Mouse (Mus musculus) T-cell, adult 2 months (primary cell): ENCODE data around the gene Nlrp9c.
"Not testable (repeated sequence)": the region's sequence is repeated elsewhere in the genome, so short reads cannot be mapped to it uniquely, and the experiment has no call there.

ENCODE experiments used
- DNase-seq: peaks from one replicate; pipeline ENCODE4 v3.0.0; 2022; ENCODE audit warnings: low spot score

Nlrp9c gene

GRCm38 (mm10) chr7:26403600-26403999, at the start of gene Nlrp9c:
Gene Nlrp9c (minus strand): TSS chr7:26403700.
- DNase-seq, result not testable (repeated sequence)

DNA sequence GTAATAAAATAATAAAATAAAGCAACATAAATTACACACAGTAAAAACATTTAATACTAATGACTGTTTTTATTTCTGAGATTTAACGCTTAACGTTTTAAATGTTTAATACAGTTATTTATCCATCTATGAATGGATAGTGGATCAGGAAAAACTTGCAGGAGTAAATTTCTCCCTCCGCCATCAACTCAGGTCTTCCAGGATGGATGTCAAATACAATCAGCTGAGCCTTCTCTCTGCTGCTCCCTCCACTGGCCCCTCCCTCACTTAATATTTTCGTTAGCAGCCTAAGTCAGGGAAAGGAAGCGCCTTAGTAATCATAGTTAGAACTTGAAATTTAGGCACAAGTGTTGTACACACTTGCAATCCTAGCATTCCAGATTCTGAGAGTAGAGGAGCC, 31.3 kb upstream of the Nlrp9c start, which contains the start of gene Nlrp4a:
TSS of gene Nlrp4a (plus strand) at position 301 of the 400 bp plus-strand sequence.
- DNase-seq, result no peak

- DNase-seq, result not testable (repeated sequence)
Observed at GRCm38 (mm10) chr7:26391811-26392210, 11.7 kb downstream of the Nlrp9c start.

GRCm38 (mm10) chr7:26391137-26391536, 12.4 kb downstream of the Nlrp9c start:
- DNase-seq, result not testable (repeated sequence)

GRCm38 (mm10) chr7:26386691-26387090, 16.8 kb downstream of the Nlrp9c start:
- DNase-seq, result not testable (repeated sequence)

DNA sequence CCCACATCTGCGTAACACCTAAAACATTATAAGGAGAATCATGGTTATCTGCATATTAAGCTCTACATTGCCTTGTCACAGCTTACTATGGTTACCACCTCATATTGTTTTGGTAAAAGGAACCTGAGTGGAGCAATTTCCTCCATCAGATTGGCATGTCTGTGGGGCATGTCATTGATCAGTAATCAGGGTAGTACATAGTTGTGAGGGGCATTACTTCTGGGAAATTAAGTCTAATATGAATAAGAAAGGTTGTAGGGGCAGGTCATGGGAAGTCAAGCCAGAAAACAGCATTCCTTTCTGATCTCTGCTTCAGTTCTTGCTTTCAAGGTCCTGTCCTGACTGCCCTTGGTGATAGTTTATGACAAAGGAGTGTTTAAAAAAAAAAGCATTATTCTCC, 22.7 kb downstream of the Nlrp9c start:
- no peak for DNase-seq

DNA sequence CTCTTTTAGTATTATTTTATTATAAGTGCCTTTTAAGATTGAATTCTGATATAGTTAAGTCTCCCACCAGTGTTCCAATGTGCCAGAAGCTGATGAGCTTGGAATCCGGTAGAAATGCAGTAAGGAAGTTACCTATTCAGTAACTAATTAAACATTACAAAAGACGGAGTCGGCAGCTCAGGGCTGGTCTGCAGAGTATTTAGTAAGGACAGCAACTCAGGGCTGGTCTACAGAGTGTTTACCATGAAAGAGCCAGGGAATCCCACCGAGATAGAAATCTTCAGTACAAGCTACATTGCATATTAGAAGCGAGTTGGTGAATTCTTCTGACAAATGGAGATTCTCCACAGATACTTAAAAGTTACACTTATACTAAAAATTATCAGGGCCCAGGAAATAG, 30.3 kb downstream of the Nlrp9c start:
- DNase-seq, result not testable (repeated sequence)

- DNase-seq, result not testable (repeated sequence)
Observed at GRCm38 (mm10) chr7:26356719-26357118, 46.8 kb downstream of the Nlrp9c start.

DNA sequence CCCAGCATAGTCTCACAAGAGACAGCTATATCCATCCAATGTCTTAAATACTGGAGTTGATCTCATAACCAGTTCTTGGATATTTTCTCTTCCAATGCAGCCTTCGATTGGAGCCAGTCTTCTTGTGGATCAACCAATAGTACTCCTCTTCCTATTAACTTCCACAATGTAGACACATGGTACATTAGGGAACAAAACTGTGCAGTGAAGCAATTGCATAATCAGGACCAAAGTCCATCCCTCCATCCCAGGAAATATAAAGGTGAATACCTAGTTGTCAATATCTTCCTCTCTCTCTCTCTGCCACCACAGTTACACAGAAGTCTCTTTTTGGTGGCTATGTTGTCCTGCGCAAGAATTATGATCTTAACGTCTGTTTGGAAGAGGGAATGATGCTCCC, 51.2 kb downstream of the Nlrp9c start:
- not testable (repeated sequence) for DNase-seq

- DNase-seq, result not testable (repeated sequence)
Observed at GRCm38 (mm10) chr7:26350177-26350576, 53.3 kb downstream of the Nlrp9c start.

DNA sequence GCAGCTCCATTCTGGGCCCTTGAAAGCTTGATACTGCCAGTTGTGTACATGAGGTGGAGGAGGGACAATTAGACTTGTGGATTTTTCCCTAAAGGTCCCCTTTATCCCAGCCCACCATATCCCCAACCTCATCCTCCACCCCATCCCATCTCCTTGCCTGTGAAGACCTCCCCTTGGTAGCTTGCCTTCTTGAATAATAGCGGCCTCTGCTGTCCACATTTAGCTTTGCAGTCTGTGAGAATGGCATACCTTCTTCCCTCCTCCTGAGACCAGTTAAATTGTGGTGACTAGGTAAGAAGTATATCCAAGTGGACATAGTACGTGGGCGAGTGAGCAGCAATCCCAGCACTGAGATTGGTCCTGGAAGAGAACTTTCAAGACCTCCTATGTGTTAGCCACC, 83.1 kb downstream of the Nlrp9c start:
- not testable (repeated sequence) for DNase-seq

DNA sequence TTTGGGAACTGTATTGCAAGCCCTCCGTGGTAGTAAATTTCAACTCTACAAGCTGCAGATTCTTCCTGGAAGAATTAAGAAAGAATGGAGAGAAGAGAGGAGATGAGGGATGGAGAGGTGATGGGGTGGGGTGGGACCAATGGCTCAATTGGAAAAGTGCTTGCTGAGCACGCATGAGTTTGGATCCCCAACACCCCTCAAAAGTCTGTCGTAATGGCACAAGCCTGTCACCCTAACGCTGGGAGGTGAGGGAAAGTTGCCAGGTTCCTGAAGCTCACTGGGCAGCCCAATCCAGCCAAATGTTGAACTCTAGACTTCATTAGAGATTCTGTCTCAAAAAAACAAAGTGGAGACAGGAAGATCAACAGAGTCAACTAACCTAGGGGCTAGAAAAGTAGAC, 87.7 kb downstream of the Nlrp9c start:
- not testable (repeated sequence) for DNase-seq

DNA sequence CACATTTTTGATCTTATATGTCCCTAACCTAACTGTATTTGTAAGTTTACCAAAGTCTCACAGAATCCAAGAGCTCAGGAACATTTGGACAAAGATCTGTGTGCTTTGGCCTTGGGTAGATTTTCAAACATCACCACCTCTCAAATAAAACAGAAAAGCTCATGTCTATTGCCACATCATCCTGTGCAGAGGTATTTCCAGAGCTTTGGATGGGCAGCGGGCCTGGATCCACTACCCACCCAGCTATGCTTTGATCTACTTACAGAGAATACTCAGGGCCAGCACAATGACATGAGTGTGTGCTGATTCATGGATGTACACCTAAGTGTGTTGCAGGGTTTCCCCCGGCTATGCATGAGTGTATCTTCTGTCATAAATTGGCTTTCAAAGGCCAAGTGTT, 88.3 kb downstream of the Nlrp9c start:
- not testable (repeated sequence) for DNase-seq

GRCm38 (mm10) chr7:26311786-26312185, 91.7 kb downstream of the Nlrp9c start:
- not testable (repeated sequence) for DNase-seq

DNA sequence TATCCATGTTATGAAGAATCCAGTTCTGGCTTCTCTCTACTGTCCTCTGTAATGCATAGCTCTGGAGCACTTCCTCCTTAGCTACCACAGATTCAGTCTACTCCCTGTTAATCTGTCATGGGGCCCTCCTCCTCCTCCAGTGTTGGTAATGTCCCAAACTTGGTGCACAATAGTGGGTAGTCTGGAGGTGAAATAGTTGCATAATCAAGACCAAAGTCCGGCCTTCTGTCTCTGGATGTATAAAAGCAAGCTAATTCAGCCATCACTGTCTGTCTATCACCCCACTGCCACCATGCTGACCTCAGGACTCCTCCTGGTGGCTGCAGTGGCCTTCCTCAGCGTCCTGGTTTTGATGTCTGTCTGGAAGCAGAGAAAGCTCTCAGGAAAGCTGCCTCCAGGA, 96.6 kb downstream of the Nlrp9c start, which contains the start of gene Cyp2a4:
TSS of gene Cyp2a4 (plus strand) at position 244 of the 400 bp plus-strand sequence.
- DNase-seq, result not testable (repeated sequence)

GRCm38 (mm10) chr7:26303429-26304166, 99.9 kb downstream of the Nlrp9c start:
- not testable (repeated sequence) for DNase-seq
